Mouse (Mus musculus): ENCODE measurements at regions not wholly inside any gene's neighbourhood (a gene's known extent, or its start where the extent isn't known, plus 50 kb on each side); places are given as distances from the start of the nearest gene placed in this dataset.

GRCm38 (mm10) chr7:137865457-137865856, 428.0 kb downstream of the Glrx3 start:
- TF ChIP-seq CTCF (IDR thresholded peaks at IDR 0.05; ENCODE audit: control insufficient read depth, insufficient read depth, insufficient read length) (no peak), CEBPB (IDR thresholded peaks at IDR 0.05; ENCODE audit: low read depth) (no peak), MYOD1 (IDR thresholded peaks at IDR 0.05; ENCODE audit: control insufficient read depth, insufficient read length, low read depth) (no peak)

Measured in C2C12 (cell line).